Mouse (Mus musculus): ENCODE measurements around the gene Hist2h2bb. TPM values are rescaled to one million over a fixed set of nuclear protein-coding genes. Genes with fewer than 3 reads are reported as not detected.

Hist2h2bb gene
- polyA plus RNA-seq, 1 experiment from 2014 or later, result 17.6 TPM

DNA sequence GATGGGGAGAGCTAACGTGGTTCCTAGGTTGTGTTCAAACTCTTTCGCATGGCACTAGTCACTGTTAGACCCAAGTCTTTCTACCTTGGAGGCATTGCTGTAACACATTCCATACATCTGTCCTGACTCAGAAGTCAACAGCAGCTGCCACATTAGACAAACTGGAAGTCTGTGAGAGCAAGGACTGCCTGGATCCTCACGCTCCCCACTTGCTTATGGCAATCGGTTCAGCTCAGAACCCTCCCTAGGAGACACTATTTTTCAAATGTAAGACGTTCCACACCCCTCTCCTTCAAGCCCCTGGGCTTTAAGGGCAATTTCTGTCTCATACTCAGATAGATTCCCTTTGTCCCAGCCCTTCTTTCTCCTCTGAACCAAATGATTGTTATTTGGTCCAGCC lies 32.5 kb downstream of the Hist2h2bb start:
- Histone ChIP-seq H3K9me3 (replicated peaks; ENCODE audit: control insufficient read depth, low read length) (no peaks in the 10 kb centered on the region), H3K4me3 (ENCODE audit: low read depth, low read length) (no peak overlapping the region), H3K27ac (ENCODE audit: low read depth, low read length) (no peak overlapping the region), H3K4me2 (ENCODE audit: low read length) (no peak overlapping the region), H3K4me1 (ENCODE audit: control insufficient read depth, insufficient read depth, low read length) (no peaks in the 10 kb centered on the region), H3K9ac (ENCODE audit: low read length) (no peak overlapping the region), H3K27me3 (replicated peaks; ENCODE audit: control insufficient read depth, insufficient read depth, low read length) (no peaks in the 10 kb centered on the region), H3K36me3 (ENCODE audit: control insufficient read depth, insufficient read depth, low read length) (no peaks in the 10 kb centered on the region)
- DNase-seq (ENCODE audit: low spot score) (no peak), ATAC-seq (no peak)
- WGBS, result 84% methylated on average over 5 of the region's 5 CpGs

DNA sequence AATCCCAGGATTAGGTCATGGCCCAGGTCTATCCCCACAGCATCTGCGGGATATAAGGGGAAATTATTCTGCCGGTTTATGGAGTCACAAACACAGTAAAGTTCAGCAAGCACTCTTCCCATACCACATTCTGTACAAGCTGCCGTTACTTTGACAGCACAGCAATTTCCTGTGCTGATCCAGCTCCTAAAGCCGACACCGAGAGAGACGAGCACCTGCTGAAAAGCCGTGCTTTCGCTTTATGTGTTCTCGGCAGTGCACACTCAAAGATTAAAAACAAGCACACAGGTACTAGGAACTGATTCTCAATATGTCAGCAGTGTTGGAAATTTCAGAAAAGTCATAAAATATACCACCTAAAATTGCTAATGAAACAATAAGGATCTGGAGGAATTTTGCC lies 37.0 kb downstream of the Hist2h2bb start:
- Histone ChIP-seq H3K27me3 (replicated peaks; ENCODE audit: control insufficient read depth, insufficient read depth, low read length) (no peaks in the 10 kb centered on the region), H3K9ac (ENCODE audit: low read length) (no peak overlapping the region), H3K36me3 (ENCODE audit: control insufficient read depth, insufficient read depth, low read length) (no peaks in the 10 kb centered on the region), H3K4me3 (ENCODE audit: low read depth, low read length) (no peak overlapping the region), H3K4me2 (ENCODE audit: low read length) (no peak overlapping the region), H3K9me3 (replicated peaks; ENCODE audit: control insufficient read depth, low read length) (no peaks in the 10 kb centered on the region), H3K4me1 (ENCODE audit: control insufficient read depth, insufficient read depth, low read length) (no peaks in the 10 kb centered on the region), H3K27ac (ENCODE audit: low read depth, low read length) (no peak overlapping the region)
- ATAC-seq (no peak), DNase-seq (ENCODE audit: low spot score) (no peak)
- 92% methylated on average over 9 of the region's 9 CpGs for WGBS

DNA sequence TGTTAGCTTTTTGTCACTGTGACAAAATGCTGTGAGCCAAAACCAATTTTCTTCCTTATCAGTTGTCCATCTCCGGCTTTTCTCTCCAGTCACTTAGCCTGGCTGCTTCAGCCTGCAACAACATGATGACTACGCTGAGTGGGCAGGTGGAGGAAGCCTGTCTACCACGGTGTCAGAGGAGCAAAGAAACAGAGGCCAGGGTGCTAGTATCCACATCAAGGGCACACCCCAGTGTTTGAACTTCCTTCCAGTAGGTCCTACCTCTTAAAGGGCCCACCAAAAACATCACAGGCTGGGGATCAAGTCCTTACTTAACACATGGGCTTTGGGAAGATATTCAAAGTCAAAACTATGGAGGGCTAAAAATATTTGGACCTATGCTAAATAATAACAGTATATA lies 39.9 kb downstream of the Hist2h2bb start:
- H3K36me3 ChIP-seq (ENCODE audit: control insufficient read depth, insufficient read depth, low read length), result no peaks in the 10 kb centered on the region
- H3K4me1 ChIP-seq (ENCODE audit: control insufficient read depth, insufficient read depth, low read length), result no peaks in the 10 kb centered on the region
- ATAC-seq (no peak), DNase-seq (ENCODE audit: low spot score) (no peak)
- no peak overlapping the region for H3K4me3 ChIP-seq (ENCODE audit: low read depth, low read length)
- no peaks in the 10 kb centered on the region for H3K27me3 ChIP-seq (replicated peaks; ENCODE audit: control insufficient read depth, insufficient read depth, low read length)
- no peak overlapping the region for H3K27ac ChIP-seq (ENCODE audit: low read depth, low read length)
- 77% methylated on average over 3 of the region's 3 CpGs for whole genome bisulfite sequencing
- no peak overlapping the region for H3K4me2 ChIP-seq (ENCODE audit: low read length)
- no peak overlapping the region for H3K9ac ChIP-seq (ENCODE audit: low read length)
- H3K9me3 ChIP-seq (replicated peaks; ENCODE audit: control insufficient read depth, low read length), result no peaks in the 10 kb centered on the region

DNA sequence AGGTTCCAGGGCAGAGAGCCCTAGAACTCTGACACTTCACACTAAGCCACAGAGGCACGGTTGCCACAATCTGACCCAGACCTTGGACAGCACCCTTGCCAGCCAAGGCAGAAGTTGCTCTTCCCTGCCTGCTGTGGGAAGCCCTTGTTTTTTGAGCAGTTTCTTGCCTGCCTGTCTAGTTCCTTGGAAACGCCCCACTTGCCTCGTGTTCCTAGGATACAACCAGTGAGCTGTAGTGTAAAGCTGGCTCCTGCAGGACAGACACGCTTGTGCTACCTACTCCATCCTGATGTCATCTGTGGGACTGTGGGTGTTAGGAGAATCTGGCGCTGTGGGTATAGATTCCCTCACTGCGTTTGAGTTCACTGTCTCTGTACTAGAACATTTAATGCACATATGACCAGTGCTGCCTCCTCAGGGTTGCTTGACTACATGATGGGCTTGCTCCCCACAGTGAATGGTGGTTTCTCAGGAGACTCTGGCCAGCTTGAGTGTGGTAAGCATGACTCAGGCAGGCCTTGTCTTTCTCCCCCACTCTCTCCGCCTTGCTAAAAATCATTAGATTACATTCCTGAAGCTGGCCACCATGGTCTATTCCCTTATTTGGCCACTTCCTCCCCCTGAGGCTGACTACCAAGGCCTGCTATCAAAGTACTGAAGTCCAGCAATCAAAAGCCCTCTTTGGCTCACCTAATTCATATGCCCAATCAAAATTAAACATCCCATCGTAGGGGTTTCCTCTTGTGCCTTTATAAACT lies 43.0 kb downstream of the Hist2h2bb start:
- 71% methylated on average over 8 of the region's 8 CpGs for WGBS
- H3K4me3 ChIP-seq (ENCODE audit: low read depth, low read length), result no peak overlapping the region
- H3K4me2 ChIP-seq (ENCODE audit: low read length), result no peak overlapping the region
- no peaks in the 10 kb centered on the region for H3K9me3 ChIP-seq (replicated peaks; ENCODE audit: control insufficient read depth, low read length)
- H3K4me1 ChIP-seq (ENCODE audit: control insufficient read depth, insufficient read depth, low read length), result no peaks in the 10 kb centered on the region
- no peak for DNase-seq (ENCODE audit: low spot score)
- no peak overlapping the region for H3K9ac ChIP-seq (ENCODE audit: low read length)
- no peaks in the 10 kb centered on the region for H3K27me3 ChIP-seq (replicated peaks; ENCODE audit: control insufficient read depth, insufficient read depth, low read length)
- H3K27ac ChIP-seq (ENCODE audit: low read depth, low read length), result no peak overlapping the region
- ATAC-seq, result no peak
- H3K36me3 ChIP-seq (ENCODE audit: control insufficient read depth, insufficient read depth, low read length), result no peaks in the 10 kb centered on the region

Small RNA genes lying within 50 kb of the gene (microRNA-seq; reads per million reads assigned to microRNA genes)
- gene Gm44492 (not detected), gene Gm47311 (not detected), gene Gm47313 (not detected)

Other genes starting within 250 kb of the Hist2h2bb start
- 48.3 and 54.8 TPM in 2 replicates for gene Vps45, start 211.3 kb upstream of the Hist2h2bb start, polyA plus RNA-seq (2014; fragmentation: Nextera tagmentation; extraction: Ambion mirVana)
- gene Otud7b, start 165.2 kb upstream of the Hist2h2bb start, polyA plus RNA-seq (2014; fragmentation: Nextera tagmentation; extraction: Ambion mirVana), result 4.0 and 4.4 TPM in 2 replicates
- gene Mtmr11, start 107.7 kb upstream of the Hist2h2bb start, polyA plus RNA-seq (2014; fragmentation: Nextera tagmentation; extraction: Ambion mirVana), result 7.0 and 7.9 TPM in 2 replicates
- 169 and 170 TPM in 2 replicates for gene Sf3b4, start 97.4 kb upstream of the Hist2h2bb start, polyA plus RNA-seq (2014; fragmentation: Nextera tagmentation; extraction: Ambion mirVana)
- 44.4 and 56.2 TPM in 2 replicates for gene Sv2a, start 88.6 kb upstream of the Hist2h2bb start, polyA plus RNA-seq (2014; fragmentation: Nextera tagmentation; extraction: Ambion mirVana)
- gene Bola1, start 50.0 kb upstream of the Hist2h2bb start, polyA plus RNA-seq (2014; fragmentation: Nextera tagmentation; extraction: Ambion mirVana), result 80.7 and 96.3 TPM in 2 replicates
- gene Hist2h2ab, start 49.9 kb upstream of the Hist2h2bb start, polyA plus RNA-seq (2014; fragmentation: Nextera tagmentation; extraction: Ambion mirVana), result 1.7 TPM in 1 of 2 replicates, not detected in the other
- 3.4 and 7.5 TPM in 2 replicates for gene Hist2h2ac, start 48.9 kb upstream of the Hist2h2bb start, polyA plus RNA-seq (2014; fragmentation: Nextera tagmentation; extraction: Ambion mirVana)
- gene Hist2h2be, start 48.6 kb upstream of the Hist2h2bb start, polyA plus RNA-seq (2014; fragmentation: Nextera tagmentation; extraction: Ambion mirVana), result 11.8 and 12.5 TPM in 2 replicates
- 5.2 and 9.1 TPM in 2 replicates for gene Hist2h3c2, start 30.6 kb upstream of the Hist2h2bb start, polyA plus RNA-seq (2014; fragmentation: Nextera tagmentation; extraction: Ambion mirVana)
- 58.1 and 74.2 TPM in 2 replicates for gene Hist2h2aa2, start 29.5 kb upstream of the Hist2h2bb start, polyA plus RNA-seq (2014; fragmentation: Nextera tagmentation; extraction: Ambion mirVana)
- gene Hist2h2aa1, start 24.3 kb upstream of the Hist2h2bb start, polyA plus RNA-seq (2014; fragmentation: Nextera tagmentation; extraction: Ambion mirVana), result 23.1 and 35.7 TPM in 2 replicates
- gene Hist2h3c1, start 23.1 kb upstream of the Hist2h2bb start, polyA plus RNA-seq (2014; fragmentation: Nextera tagmentation; extraction: Ambion mirVana), result 0.85 TPM in 1 of 2 replicates, not detected in the other
- gene Hist2h4, start 6.4 kb upstream of the Hist2h2bb start, polyA plus RNA-seq (2014; fragmentation: Nextera tagmentation; extraction: Ambion mirVana), result 3.8 and 8.1 TPM in 2 replicates
- gene Hist2h3b, start 1.1 kb upstream of the Hist2h2bb start, polyA plus RNA-seq (2014; fragmentation: Nextera tagmentation; extraction: Ambion mirVana), result 42.3 and 52.1 TPM in 2 replicates
- 1.5 and 1.6 TPM in 2 replicates for gene Fcgr1, start 24.2 kb downstream of the Hist2h2bb start, polyA plus RNA-seq (2014; fragmentation: Nextera tagmentation; extraction: Ambion mirVana)
- not detected in 2 replicates for gene BC107364, start 182.6 kb downstream of the Hist2h2bb start, polyA plus RNA-seq (2014; fragmentation: Nextera tagmentation; extraction: Ambion mirVana)

Data from forebrain, embryonic 14.5 days (tissue).